Mouse (Mus musculus) layer of hippocampus, postnatal 25 days (tissue): ENCODE data around the gene A730061H03Rik. TPM values are rescaled to one million over a fixed set of nuclear protein-coding genes. Genes with fewer than 3 reads are reported as not detected.

ENCODE experiments used
- DNase-seq, 2 experiments: peaks; one replicate each; pipeline ENCODE4 v3.0.0; 2022; ENCODE audit warnings: mixed read lengths in 2 of 2, low spot score in 1 of 2; ENCODE audit errors: extremely low spot score in 1 of 2
- total RNA-seq, 2 experiments: library from RNA; stranded (reverse); gene quantifications; 2 replicates each; pipeline ENCODE4 v1.2.3; 2021

The A730061H03Rik gene
- total RNA-seq, 2 experiments from 2014 or later: 0.89 to 0.92 TPM

- no peak for DNase-seq
Observed at GRCm38 (mm10) chr14:55555788-55556187, 4.4 kb downstream of the A730061H03Rik start.

- DNase-seq: no peak
Observed at GRCm38 (mm10) chr14:55554635-55555034, 5.6 kb downstream of the A730061H03Rik start.

- no peak for DNase-seq
Observed at GRCm38 (mm10) chr14:55551794-55552193, 8.4 kb downstream of the A730061H03Rik start.

GRCm38 (mm10) chr14:55551347-55551746 is 8.9 kb downstream of the A730061H03Rik start:
- no peak for DNase-seq

- DNase-seq: no peak
Observed at GRCm38 (mm10) chr14:55550191-55550590, 10.0 kb downstream of the A730061H03Rik start.

GRCm38 (mm10) chr14:55544334-55544733 is 15.9 kb downstream of the A730061H03Rik start:
- no peak for DNase-seq

- DNase-seq: no peak
Observed at GRCm38 (mm10) chr14:55542268-55542667, 17.9 kb downstream of the A730061H03Rik start.

GRCm38 (mm10) chr14:55540787-55541321 is 19.4 kb downstream of the A730061H03Rik start:
- peak; percentile 50 to 72 for DNase-seq

- DNase-seq: peak in 1 of 2 experiments; percentile 50
Observed at GRCm38 (mm10) chr14:55540067-55540786, 20.0 kb downstream of the A730061H03Rik start, which contains the start of gene Pck2. TSS of gene Pck2 (plus strand) at chr14:55540266.

GRCm38 (mm10) chr14:55536116-55536745 is 24.0 kb downstream of the A730061H03Rik start:
- DNase-seq: peak in 1 of 2 experiments; percentile 62

GRCm38 (mm10) chr14:55527940-55528339 is 32.3 kb downstream of the A730061H03Rik start:
- DNase-seq: no peak

GRCm38 (mm10) chr14:55526674-55527073 is 33.5 kb downstream of the A730061H03Rik start:
- DNase-seq: no peak

- no peak for DNase-seq
Observed at GRCm38 (mm10) chr14:55524785-55525184, 35.4 kb downstream of the A730061H03Rik start, which contains the start of gene Nrl. TSS of gene Nrl (minus strand) at chr14:55524981.

- no peak for DNase-seq
Observed at GRCm38 (mm10) chr14:55524062-55524461, 36.1 kb downstream of the A730061H03Rik start.

- DNase-seq: no peak
Observed at GRCm38 (mm10) chr14:55520451-55521361, 39.5 kb downstream of the A730061H03Rik start.

- DNase-seq: no peak
Observed at GRCm38 (mm10) chr14:55519604-55520003, 40.6 kb downstream of the A730061H03Rik start.

- peak in 1 of 2 experiments; percentile 56 for DNase-seq
Observed at GRCm38 (mm10) chr14:55518897-55519296, 41.3 kb downstream of the A730061H03Rik start.

GRCm38 (mm10) chr14:55515846-55516245 is 44.4 kb downstream of the A730061H03Rik start:
- no peak for DNase-seq

- no peak for DNase-seq
Observed at GRCm38 (mm10) chr14:55513927-55514326, 46.3 kb downstream of the A730061H03Rik start.

GRCm38 (mm10) chr14:55511037-55511436 is 49.2 kb downstream of the A730061H03Rik start:
- DNase-seq: peak in 1 of 2 experiments; percentile 53
